Mouse (Mus musculus): ENCODE results near the gene Dock8.

Gene Dock8

GRCm38 (mm10) chr19:25132322-25132721, 133.0 kb downstream of the Dock8 start:
- DNase-seq = no peak

GRCm38 (mm10) chr19:25133959-25134358, 134.6 kb downstream of the Dock8 start:
- DNase-seq = no peak

- DNase-seq = no peak
These were observed 136.8 kb downstream of the Dock8 start for GRCm38 (mm10) chr19:25136171-25136570.

- peak; percentile 19 to 38 for DNase-seq
These were observed 138.8 kb downstream of the Dock8 start for GRCm38 (mm10) chr19:25137907-25138820.

- no peak for DNase-seq
These were observed 145.0 kb downstream of the Dock8 start for GRCm38 (mm10) chr19:25144110-25145028.

- no peak for DNase-seq
These were observed 145.8 kb downstream of the Dock8 start for GRCm38 (mm10) chr19:25145116-25145515.

GRCm38 (mm10) chr19:25146122-25146521, 146.8 kb downstream of the Dock8 start:
- no peak for DNase-seq

- peak in 1 of 2 experiments; percentile 28 for DNase-seq
These were observed 150.5 kb downstream of the Dock8 start for GRCm38 (mm10) chr19:25149788-25150187.

GRCm38 (mm10) chr19:25154506-25155178, 155.3 kb downstream of the Dock8 start:
- no peak for DNase-seq

- DNase-seq = no peak
These were observed 155.9 kb downstream of the Dock8 start for GRCm38 (mm10) chr19:25155250-25155649.

- no peak for DNase-seq
These were observed 156.4 kb downstream of the Dock8 start for GRCm38 (mm10) chr19:25155709-25156108.

GRCm38 (mm10) chr19:25162270-25162669, 162.9 kb downstream of the Dock8 start:
- no peak for DNase-seq

- DNase-seq = no peak
These were observed 164.1 kb downstream of the Dock8 start for GRCm38 (mm10) chr19:25163426-25163825.

GRCm38 (mm10) chr19:25166412-25166811, 167.1 kb downstream of the Dock8 start:
- DNase-seq = no peak

GRCm38 (mm10) chr19:25171395-25171794, 172.1 kb downstream of the Dock8 start:
- DNase-seq = peak in 1 of 2 experiments; percentile 47

GRCm38 (mm10) chr19:25176746-25177145, 177.4 kb downstream of the Dock8 start:
- DNase-seq = no peak

GRCm38 (mm10) chr19:25180024-25180423, 180.7 kb downstream of the Dock8 start:
- no peak for DNase-seq

- DNase-seq = no peak
These were observed 181.2 kb downstream of the Dock8 start for GRCm38 (mm10) chr19:25180547-25180946.

GRCm38 (mm10) chr19:25184076-25184475, 184.7 kb downstream of the Dock8 start:
- DNase-seq = no peak

GRCm38 (mm10) chr19:25186316-25186715, 187.0 kb downstream of the Dock8 start:
- peak; percentile 61 to 70 for DNase-seq

- DNase-seq = peak; percentile 59 to 73
These were observed 188.3 kb downstream of the Dock8 start for GRCm38 (mm10) chr19:25187681-25188080.

GRCm38 (mm10) chr19:25193751-25194150, 194.4 kb downstream of the Dock8 start:
- no peak for DNase-seq
